Mouse (Mus musculus) thymus, postnatal 14 days (tissue): ENCODE data around the gene Triml2.

Experiments used
- DNase-seq: peaks from one replicate; pipeline ENCODE4 v3.0.0; 2021

The Triml2 gene

DNA sequence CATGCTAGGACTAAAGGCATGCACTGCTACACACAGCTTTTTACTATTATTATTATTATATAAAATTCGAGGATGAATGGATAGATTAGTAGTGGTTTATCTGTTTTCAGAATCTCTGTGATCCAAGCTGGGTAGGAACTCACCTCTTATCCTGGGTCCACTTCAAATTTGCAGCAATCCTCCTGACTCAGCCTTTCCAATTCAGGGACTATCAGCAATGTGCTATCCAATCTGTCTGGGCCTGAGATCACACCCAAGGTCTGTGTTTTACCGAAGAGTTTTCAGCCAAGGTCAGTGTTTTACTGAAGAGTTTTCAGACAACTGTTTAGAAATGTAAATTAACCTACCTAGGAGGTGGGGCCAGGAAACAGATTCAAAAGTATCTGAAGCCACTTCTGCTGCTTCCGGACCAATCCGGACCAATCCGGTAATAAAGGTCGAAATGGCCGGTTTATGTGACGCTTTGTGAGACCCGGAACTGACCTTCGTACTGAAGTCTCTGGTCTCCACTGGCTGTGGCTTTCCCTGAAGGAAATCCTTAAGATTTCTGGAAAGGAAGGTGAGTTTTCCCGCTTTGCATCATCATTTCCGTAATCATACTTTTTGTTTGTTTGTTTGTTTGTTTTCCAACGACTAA is at the start of gene Triml2:
Gene Triml2, plus strand, starts transcription at position 488 of the 637 bp plus-strand sequence.
- DNase-seq: no peak

DNA sequence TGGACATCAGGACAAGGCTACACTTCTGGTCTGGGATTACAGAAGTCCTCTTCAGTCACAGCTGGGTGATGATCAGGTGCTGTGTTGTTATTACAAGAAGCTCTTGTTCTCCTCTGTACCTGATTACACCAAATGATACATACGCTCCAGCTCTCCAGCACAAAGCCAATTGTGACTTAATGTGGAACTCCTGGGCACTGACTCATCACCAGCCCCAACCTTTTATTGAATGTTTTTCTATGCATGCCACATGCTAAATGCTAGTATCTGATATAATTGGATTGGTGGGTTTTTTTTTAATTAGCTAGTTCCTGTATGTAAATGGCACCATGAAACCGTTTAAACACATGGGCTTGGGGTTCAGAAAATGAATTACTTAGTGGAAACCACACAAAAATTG is 39.0 kb upstream of the Triml2 start, which contains the start of gene Triml1:
Gene Triml1, minus strand, starts transcription at position 101 of the 400 bp plus-strand sequence.
- no peak for DNase-seq

DNA sequence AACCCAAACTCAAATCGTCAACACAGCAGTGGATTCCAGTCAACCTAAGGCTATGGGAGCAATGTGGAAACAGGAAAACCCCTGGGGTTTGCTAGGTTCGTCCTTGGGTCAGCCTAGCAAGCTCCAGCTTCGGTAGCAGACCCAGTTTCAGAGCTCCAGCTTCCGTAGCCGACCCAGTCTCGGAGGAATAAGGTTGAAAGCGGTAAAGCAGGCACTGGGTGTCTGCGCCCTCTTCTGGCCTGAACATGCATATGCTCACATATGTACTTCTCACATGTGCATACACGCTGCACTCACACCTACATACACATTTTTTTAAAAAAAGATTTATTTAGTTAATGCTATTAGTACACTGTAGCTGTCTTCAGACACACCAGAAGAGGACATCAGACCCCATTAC is 31.0 kb upstream of the Triml2 start:
- no peak for DNase-seq

DNA sequence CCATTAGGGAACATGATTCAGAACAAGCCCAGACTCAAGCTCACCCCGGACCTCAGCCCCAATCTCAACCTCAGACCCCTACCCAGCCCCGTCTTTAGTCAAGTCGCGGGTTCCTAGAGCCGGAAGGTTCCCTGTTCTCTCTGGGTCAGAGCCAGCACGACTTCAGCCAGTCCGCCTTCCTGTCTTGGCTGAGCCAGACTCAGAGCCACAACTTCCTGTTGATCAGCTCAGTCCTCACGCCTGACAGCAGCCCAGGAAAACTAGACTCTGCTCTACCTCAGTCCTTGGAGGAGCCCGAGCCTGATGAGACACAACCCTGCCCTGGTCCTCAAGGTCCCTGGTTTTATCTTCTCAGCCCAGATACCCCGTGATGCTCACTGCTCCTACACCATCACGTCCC is 17.1 kb upstream of the Triml2 start:
- no peak for DNase-seq

DNA sequence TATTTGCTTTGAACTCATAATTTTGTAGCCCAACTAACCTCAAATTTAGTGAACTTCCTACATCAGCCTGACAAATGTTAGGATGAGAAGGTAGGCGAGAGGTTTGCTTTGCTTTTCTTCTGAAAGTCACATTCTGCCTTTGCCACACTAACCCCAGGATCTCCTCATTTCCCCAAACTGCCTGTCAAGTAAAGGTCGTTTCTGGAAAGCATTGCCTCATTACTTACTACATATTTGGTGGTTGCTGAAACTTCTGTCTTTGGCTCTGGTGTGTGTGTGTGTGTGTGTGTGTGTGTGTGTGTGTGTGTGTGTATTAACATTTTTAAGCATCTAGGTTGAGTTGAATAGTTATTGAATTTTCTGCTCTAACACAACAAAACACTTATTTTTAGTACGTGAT is 15.9 kb upstream of the Triml2 start:
- DNase-seq: no peak

DNA sequence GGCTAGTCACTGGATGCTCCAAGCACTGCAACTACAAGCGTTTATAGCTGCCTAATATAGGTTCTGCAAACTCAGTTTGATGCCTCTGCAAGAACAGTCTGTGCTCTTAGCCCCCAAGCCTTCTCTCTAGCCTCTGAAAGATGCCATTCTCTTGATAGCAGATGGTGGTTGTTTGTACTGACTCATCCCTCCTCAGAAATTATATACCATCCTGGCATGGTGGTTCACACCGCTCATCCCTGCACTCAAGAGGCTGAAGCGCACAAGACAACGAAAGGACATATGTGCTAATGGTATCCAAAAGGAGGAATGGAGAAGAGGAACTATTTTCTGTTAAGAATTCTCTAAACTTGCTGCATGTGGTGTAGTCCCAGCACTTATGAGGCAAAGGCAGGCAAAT is 12.3 kb upstream of the Triml2 start:
- no peak for DNase-seq

DNA sequence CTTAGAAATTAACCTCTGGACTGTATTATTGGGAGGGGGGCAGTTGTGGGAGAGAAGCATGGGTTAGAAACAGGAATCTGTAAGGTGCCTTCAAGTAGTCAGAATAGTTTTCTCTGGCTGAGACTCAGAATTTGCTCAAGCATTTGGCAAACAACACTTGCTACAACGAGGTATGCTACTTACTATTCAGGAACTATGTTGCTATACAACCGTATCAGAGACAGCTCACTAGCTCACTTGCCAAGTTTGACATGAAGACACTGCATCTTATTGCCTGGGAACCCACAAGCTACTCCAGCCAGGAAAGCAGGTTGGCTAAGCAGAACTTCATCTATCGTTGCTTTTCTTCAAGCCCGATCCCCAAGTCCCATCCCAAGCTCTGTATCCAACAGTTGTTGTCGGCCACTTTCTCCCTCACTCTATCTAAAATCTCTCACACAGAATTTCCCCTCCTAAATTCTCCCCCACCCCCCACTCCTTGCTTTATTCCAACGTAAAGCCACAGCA is 11.0 kb upstream of the Triml2 start:
- no peak for DNase-seq

DNA sequence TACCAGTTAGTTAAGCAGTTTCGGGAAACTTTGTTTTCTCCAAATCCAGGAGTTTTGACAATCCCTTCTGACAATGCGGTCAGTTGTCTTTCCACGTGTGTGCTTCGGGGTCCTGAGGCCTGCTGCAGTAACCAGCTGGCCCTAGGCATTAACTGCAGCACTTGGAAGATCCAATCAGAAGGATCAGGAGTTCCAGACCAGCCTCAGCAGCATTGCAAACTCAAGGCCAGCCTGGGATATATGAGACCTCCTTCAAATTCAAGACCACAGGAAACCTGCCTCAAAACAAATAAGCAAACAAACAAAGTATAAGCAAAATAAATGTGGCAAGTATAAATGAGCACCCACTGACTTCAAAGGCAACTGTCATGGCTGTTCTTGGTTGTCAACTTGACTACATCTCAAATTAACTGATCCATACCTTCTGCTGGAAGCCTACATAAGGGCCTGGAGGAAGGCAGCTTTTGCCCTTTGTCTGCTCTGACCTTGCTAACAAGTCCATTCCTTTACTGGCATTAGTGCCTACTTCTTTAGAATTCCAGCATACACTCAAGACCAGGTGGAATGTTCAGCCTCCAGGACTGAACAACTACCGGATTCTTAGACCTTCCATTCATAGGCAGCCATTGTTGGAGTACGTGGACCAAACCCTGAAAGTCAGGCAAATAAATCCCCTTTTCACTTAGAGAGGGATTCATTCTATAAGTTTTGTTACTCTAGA is 3.4 kb upstream of the Triml2 start:
- no peak for DNase-seq

DNA sequence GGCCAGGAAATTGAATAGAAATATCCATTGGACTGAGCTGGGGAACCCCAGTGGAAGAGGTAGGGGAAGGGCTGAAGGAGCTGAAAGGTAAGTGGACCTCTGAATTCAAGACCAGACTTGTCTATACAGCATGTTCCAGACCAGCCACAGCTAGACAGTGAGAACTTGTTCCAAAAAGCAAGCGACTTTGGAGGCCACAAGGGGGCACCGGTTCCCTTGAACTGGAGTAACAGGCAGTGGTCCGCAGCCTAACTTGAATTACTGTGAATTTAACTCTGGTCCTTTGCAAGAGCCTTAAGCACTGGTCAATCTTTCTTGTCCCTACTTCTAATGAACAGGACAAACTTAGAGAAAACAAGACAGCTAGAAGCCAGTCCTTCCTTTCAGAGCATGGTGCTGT is 2.1 kb upstream of the Triml2 start:
- DNase-seq: no peak

DNA sequence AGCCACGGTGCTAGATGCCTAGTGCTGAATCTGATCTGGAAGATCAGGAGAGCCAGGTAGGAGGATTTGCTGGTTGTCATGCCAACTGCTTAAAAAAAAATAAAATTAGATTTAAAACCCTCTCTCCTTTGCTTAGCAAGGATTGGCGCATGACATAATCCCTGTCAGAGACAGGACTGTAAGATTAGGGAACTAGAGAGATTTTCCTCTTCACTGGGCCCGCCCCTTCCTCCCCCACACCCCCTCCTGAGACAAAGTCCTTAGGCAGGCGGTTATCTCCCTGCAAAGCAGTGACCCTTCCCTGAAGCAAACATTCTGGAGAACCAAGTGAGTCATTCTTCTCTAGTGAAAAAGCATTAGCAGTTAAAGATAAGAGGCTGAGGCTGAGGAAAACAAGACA is 1.2 kb upstream of the Triml2 start:
- no peak for DNase-seq

DNA sequence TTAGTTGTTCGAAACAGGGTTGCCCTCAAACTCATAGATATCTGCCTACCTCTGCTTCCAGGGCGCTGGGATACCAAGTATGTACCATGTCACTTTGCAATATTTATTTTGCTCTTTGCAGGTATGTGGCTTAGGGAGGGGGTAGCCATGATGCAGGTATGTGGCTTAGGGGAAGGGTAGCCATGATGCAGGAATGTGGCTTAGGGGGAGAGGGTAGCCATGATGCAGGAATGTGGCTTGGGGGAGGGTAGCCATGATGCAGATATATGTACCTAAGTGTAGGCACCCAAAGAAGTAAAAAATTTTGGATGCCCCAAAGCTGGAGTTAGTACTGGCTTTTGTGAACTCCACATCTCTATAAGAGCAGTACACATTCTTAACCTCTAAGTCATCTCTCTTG is 1.9 kb downstream of the Triml2 start:
- DNase-seq: no peak

DNA sequence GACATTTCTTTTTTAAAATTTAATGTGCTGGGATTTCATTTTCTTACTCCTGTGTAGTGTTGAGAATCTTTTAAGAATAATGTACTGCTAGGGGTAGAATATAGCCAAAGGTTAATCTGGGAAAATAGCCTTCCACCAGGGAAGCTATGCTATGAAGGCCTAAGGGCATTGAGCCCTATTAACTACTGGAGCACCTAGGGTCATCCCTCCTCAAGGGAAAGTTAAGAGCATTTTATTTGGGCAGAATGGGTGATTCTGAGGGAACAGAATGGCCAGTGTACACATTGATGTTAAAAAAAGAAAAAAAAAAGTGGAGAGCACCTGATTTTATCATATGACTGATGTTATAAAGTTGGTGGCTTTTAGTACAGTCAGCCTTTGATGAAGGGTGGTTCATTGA is 35.2 kb downstream of the Triml2 start:
- DNase-seq: no peak

DNA sequence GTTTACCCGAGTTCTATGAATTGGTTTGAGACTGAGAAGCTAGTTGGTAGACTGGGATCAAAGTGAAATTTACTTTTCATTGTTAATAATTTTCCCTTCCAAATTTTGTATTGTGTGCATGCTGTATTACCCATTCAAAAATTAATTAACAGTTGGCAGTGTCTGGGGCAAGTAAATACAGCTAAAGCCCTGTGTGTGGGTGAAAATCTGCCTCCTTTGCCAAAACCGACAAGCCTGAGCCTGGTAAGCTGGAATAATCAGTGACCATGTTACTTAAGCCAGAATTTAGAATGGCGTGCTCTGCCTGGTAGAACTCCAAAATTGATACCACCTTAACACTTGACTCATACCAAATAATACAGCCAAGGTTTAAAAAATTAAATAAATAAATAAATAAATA is 63.0 kb downstream of the Triml2 start:
- no peak for DNase-seq
